Mouse (Mus musculus): ENCODE data around the gene Mllt1. TPM values are rescaled to one million over a fixed set of nuclear protein-coding genes. Genes with fewer than 3 reads are reported as not detected.
"Not testable (repeated sequence)": the region's sequence is repeated elsewhere in the genome, so short reads cannot be mapped to it uniquely, and the experiment has no call there.

Mllt1 gene
- total RNA-seq, 2 experiments from 2014 or later, result 69.5 to 71.8 TPM

GRCm38 (mm10) chr17:56950915-56951314 is 15.7 kb upstream of the Mllt1 start:
- intact Hi-C loops (cut with DNase I), result loop anchor here (1.0 to 5.0 kb wide), 3 partner anchors 54 to 159 kb away; no protein-coding TSS in a partner anchor
- DNase-seq (ENCODE audit: low spot score in 2 of 2), result peak in 1 of 2 experiments; percentile 26

GRCm38 (mm10) chr17:56938751-56939150 is 3.5 kb upstream of the Mllt1 start:
- DNase-seq (ENCODE audit: low spot score in 2 of 2), result no peak
- intact Hi-C loops (cut with DNase I), result loop anchor here (5.0 kb wide), 1 partner anchor 131 kb away; no protein-coding TSS in a partner anchor

DNA sequence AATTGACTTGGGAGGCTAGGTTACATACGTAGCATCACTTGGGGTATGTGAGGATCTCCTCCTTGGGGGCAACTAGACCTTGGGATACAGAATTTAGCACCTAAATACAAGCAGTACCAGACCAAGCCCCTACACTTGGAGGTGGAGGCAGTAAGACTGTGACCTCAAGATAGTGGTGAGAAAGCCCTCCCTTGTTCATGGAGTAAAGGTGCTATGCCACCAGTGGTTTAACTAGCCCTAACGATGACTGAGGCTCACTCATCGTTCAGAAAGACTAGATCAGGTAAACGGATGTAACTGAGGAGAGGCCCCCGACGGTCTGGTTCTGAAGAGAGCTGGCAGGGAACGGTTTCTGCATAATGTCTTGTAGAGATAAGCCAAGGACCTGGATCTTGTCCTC is 1.5 kb upstream of the Mllt1 start:
- no peak for DNase-seq (ENCODE audit: low spot score in 2 of 2)
- intact Hi-C loops (cut with DNase I), result loop anchor here (5.0 kb wide), 1 partner anchor 129 kb away; no protein-coding TSS in a partner anchor

- intact Hi-C loops (cut with DNase I), result loop anchor here (1.0 to 5.0 kb wide), 3 partner anchors 36 to 127 kb away; no protein-coding TSS in a partner anchor
- peak in 1 of 2 experiments; percentile 20 for DNase-seq (ENCODE audit: low spot score in 2 of 2)
Measured at GRCm38 (mm10) chr17:56934545-56935330, 477 bp downstream of the Mllt1 start.

DNA sequence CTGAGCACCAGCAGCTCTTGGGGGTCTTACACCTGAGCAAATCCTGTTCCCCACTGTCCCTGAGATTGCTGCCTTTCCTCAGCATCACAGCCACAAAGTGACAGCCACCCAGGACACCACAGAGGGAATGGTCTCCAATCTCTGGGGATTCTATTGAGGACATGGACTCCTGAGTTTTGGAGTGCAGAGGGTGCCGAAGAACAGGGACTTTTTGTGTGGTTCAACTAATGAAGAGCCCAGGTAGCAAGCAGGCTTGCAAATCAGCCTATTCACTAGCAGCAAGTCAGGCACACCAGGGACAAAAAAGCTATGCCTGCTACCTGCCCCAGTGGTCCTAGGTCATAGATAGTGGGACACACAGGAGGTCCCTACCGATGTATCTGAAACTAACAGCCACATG is 1.8 kb downstream of the Mllt1 start:
- no peak for DNase-seq (ENCODE audit: low spot score in 2 of 2)
- intact Hi-C loops (cut with DNase I), result no loop called here

DNA sequence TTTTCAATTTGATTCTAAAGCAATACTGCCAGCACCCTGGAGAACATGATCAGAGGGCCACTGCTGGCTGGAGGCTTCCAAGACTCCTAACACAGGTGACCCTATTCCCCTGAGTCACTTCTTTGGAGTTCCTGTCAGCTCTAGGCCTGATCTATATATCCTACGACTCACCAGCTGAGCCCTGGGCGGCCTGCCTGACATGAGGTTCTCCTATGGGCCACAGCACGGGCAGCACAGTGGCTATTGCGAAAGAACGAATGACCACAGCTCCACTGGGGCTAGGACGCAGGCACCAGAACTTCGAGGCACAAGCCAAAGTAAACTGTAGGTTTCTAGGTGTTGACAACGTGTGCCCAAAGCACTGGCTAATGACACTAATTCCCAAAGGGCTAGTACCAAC is 5.2 kb downstream of the Mllt1 start:
- DNase-seq (ENCODE audit: low spot score in 2 of 2), result no peak
- intact Hi-C loops (cut with DNase I), result no loop called here

GRCm38 (mm10) chr17:56929530-56929929 is 5.7 kb downstream of the Mllt1 start:
- no peak for DNase-seq (ENCODE audit: low spot score in 2 of 2)

GRCm38 (mm10) chr17:56929101-56929500 is 6.1 kb downstream of the Mllt1 start:
- intact Hi-C loops (cut with DNase I), result no loop called here

More at GRCm38 (mm10) chr17:56929530-56929929, 5.7 kb downstream of the Mllt1 start:
- intact Hi-C loops (cut with DNase I), result no loop called here

GRCm38 (mm10) chr17:56925998-56926397 is 9.2 kb downstream of the Mllt1 start:
- intact Hi-C loops (cut with DNase I), result no loop called here
- DNase-seq (ENCODE audit: low spot score in 2 of 2), result no peak

More at GRCm38 (mm10) chr17:56929101-56929500, 6.1 kb downstream of the Mllt1 start:
- DNase-seq (ENCODE audit: low spot score in 2 of 2), result no peak

GRCm38 (mm10) chr17:56919725-56920124 is 15.5 kb downstream of the Mllt1 start:
- intact Hi-C loops (cut with DNase I), result no loop called here
- no peak for DNase-seq (ENCODE audit: low spot score in 2 of 2)

DNA sequence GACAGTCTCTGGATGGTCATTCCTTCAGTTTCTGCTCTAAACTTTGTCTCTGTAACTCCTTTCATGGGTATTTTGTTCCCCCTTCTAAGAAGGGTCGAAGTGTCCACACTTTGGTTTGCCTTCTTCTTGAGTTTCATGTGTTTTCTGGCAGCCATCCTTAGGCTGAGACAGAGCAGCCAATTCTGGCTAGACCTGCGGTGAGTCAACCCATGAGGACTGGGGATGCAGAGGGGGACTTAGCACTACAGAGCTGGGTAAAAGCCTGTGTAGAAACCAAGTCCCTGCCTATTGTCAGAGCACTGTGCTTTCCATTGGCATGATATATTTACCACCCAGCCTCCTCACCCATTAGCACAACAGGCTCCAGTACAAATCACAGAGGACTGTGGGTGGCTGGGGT is 18.0 kb downstream of the Mllt1 start:
- intact Hi-C loops (cut with DNase I), result no loop called here

GRCm38 (mm10) chr17:56913444-56913843 is 21.8 kb downstream of the Mllt1 start:
- intact Hi-C loops (cut with DNase I), result no loop called here
- no peak for DNase-seq (ENCODE audit: low spot score in 2 of 2)

More for the DNA sequence above, 18.0 kb downstream of the Mllt1 start:
- DNase-seq (ENCODE audit: low spot score in 2 of 2), result no peak

DNA sequence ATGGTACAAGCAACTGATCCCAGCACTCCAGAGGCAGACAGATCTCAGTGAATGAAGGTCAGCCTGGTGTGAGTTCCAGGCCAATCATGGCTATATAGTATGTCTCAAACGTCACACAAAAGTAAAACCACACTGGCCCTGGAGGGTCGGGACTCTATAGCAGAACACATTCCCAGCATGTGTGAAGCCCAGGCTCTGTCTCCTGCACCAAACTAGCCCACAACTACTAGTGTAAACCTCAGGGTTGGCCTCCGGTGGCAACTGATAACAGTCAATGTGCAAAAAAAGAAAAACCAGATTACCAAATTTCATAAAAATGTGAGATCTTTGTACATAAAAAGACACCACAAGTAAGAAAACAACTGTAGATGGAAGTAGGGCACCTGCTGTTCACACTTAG is 22.2 kb downstream of the Mllt1 start:
- no peak for DNase-seq (ENCODE audit: low spot score in 2 of 2)
- intact Hi-C loops (cut with DNase I), result no loop called here

DNA sequence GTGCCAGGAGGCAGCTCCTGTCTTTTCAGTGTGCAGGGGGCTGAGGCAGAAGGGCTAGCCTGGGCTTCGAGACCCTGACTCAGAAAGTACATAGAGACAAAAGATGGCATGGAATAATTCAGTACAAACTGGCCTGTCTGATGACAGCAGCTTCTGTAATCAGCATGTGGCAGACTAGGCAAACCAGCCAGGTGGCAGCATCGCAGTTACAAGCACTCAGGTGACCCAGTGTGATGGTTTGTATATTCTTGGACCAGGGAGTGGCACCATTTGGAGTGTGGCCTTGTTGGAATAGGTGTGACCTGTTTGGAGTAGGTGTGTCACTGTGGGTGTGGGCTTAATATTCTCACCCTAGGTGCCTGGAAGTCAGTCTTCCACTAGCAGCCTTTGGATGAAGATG is 25.5 kb downstream of the Mllt1 start:
- peak in 1 of 2 experiments; percentile 17 for DNase-seq (ENCODE audit: low spot score in 2 of 2)
- intact Hi-C loops (cut with DNase I), result not testable (repeated sequence)

GRCm38 (mm10) chr17:56907887-56908286 is 27.3 kb downstream of the Mllt1 start:
- intact Hi-C loops (cut with DNase I), result no loop called here
- DNase-seq (ENCODE audit: low spot score in 2 of 2), result no peak

DNA sequence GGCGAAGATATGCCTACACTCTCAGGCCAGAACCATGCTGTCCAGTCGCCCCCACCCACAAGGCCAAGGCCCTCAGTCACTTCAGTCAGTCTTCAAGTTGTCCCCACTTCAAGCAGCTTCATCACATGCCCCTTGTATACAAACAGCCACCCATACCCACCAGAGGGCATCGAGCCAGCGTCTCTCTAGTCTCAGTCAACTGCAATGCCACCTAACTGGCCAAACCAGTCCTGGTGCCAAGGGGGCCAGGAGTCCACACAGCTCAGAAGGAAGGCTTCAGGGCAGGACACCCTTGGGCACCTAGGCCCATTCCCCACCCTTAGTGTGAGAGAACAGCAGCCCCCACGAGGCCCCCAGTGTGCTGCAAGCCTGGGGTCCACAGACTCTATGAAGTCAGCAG is 28.1 kb downstream of the Mllt1 start:
- DNase-seq (ENCODE audit: low spot score in 2 of 2), result no peak

DNA sequence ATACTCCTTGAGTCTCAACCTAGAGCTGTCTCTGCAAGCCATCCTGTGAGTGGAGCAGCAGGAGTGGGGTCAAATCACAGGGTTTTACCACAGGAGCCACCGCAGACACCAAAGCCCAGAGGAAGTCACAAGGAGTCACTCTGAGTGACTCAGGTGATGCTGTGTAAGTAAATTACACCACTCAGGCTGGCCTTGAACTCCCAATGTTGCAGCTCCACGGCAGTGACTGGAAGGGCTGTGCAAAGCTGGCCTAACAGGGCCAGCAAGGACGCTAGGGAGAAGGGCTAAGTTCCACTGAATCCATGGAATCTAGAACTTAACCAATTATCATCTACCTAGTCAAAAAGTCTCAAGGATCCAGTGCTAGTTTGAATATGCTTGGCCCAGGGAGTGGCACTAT is 29.0 kb downstream of the Mllt1 start:
- intact Hi-C loops (cut with DNase I), result no loop called here
- DNase-seq (ENCODE audit: low spot score in 2 of 2), result no peak

More for the DNA sequence above, 28.1 kb downstream of the Mllt1 start:
- intact Hi-C loops (cut with DNase I), result no loop called here

DNA sequence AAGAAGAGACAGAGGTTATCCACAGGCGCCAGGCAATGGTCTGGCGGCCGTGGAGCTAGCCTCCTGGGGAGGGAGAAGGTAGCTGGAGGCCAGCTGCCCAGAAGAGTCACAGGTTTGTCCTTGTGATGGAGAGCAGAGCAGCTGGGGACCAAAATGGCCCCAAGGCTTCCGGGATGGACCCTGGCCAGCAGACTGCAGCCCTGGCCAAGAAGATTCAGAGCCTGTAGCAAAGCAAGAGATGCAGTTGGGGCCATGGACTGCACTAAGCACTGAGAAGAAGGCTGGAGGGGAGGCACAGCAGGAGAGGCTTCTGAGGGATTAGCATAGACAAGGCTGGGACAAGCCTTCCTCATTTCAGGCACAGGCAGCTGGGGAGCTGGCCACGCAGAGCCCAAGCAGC is 32.5 kb downstream of the Mllt1 start:
- DNase-seq (ENCODE audit: low spot score in 2 of 2), result no peak
- intact Hi-C loops (cut with DNase I), result no loop called here

- intact Hi-C loops (cut with DNase I), result loop anchor here (1.0 to 5.0 kb wide), 4 partner anchors 38 to 100 kb away; partner anchors contain the start of genes Alkbh7 and Mllt1
Measured at GRCm38 (mm10) chr17:56897630-56898195, 37.5 kb downstream of the Mllt1 start.

DNA sequence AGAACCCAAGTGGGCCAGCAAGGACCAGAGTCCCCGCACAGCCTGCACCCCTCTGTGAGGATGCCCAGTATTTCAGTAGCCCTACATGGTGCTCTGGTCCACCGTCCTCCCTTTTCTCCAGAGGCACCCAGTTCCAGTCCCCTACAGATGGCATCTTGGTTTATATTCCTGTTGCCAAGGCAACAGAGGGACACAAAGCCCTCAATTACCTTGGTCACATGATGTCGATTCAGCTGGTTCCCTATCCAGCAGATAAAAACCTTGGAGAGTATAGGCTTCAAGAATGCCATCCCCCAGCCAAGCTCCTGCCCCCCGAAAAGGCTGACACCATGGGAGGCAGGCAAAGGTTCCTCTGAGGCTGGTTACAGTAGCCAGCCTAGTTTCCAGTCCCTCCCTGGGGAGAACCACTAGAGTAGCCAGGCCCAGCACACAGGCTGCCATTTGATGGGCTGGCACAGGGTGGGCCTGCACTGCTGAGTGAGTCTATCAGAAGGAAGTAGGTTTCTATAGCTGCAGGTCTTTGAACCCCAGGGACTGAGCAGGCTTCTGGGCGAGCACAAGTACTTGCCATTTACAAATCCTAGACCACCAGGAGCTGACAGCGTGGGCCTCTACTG is 38.6 kb downstream of the Mllt1 start:
- peak; percentile 58 to 77 for DNase-seq (ENCODE audit: low spot score in 2 of 2)
- intact Hi-C loops (cut with DNase I), result loop anchor here (1.0 to 5.0 kb wide), 3 partner anchors 55 to 101 kb away; partner anchors contain the start of gene Alkbh7

More at GRCm38 (mm10) chr17:56897630-56898195, 37.5 kb downstream of the Mllt1 start:
- DNase-seq (ENCODE audit: low spot score in 2 of 2), result peak; percentile 85 to 90
